Mouse (Mus musculus) frontal cortex, postnatal 25 days (tissue): ENCODE measurements around the gene Tcaim.
"Not testable (repeated sequence)": the region's sequence is repeated elsewhere in the genome, so short reads cannot be mapped to it uniquely, and the experiment has no call there.

Experiments
- DNase-seq, 2 experiments: peaks; one replicate each; pipeline ENCODE4 v3.0.0; 2022; ENCODE audit warnings: low spot score in 2 of 2

The Tcaim gene

GRCm38 (mm10) chr9:122805053-122805844 lies at the start of gene Tcaim:
Gene Tcaim, plus strand, starts transcription at chr9:122805539.
- DNase-seq: peak; percentile 80

- no peak for DNase-seq
These were observed 47.7 kb upstream of the Tcaim start for GRCm38 (mm10) chr9:122757614-122758013.

- no peak for DNase-seq
These were observed 45.2 kb upstream of the Tcaim start for GRCm38 (mm10) chr9:122760111-122760510.

- no peak for DNase-seq
These were observed 20.1 kb upstream of the Tcaim start for GRCm38 (mm10) chr9:122785231-122785630.

- no peak for DNase-seq
These were observed 18.8 kb upstream of the Tcaim start for GRCm38 (mm10) chr9:122786534-122786933.

GRCm38 (mm10) chr9:122805845-122806341 lies 554 bp downstream of the Tcaim start:
- no peak for DNase-seq

- no peak for DNase-seq
These were observed 1.8 kb downstream of the Tcaim start for GRCm38 (mm10) chr9:122807186-122807585.

GRCm38 (mm10) chr9:122810212-122810611 lies 4.9 kb downstream of the Tcaim start:
- DNase-seq: no peak

- DNase-seq: no peak
These were observed 7.0 kb downstream of the Tcaim start for GRCm38 (mm10) chr9:122812386-122812785.

GRCm38 (mm10) chr9:122814775-122815174 lies 9.4 kb downstream of the Tcaim start:
- no peak for DNase-seq

GRCm38 (mm10) chr9:122815239-122815851 lies 10.0 kb downstream of the Tcaim start:
- no peak for DNase-seq

GRCm38 (mm10) chr9:122823374-122824017 lies 18.2 kb downstream of the Tcaim start:
- no peak for DNase-seq

GRCm38 (mm10) chr9:122826743-122827142 lies 21.4 kb downstream of the Tcaim start:
- no peak for DNase-seq

- no peak for DNase-seq
These were observed 24.6 kb downstream of the Tcaim start for GRCm38 (mm10) chr9:122829826-122830380.

- DNase-seq: no peak
These were observed 30.8 kb downstream of the Tcaim start for GRCm38 (mm10) chr9:122836126-122836525.

GRCm38 (mm10) chr9:122836790-122837189 lies 31.5 kb downstream of the Tcaim start:
- DNase-seq: peak; percentile 25 to 39

GRCm38 (mm10) chr9:122837216-122837615 lies 31.9 kb downstream of the Tcaim start:
- no peak for DNase-seq

GRCm38 (mm10) chr9:122837680-122838079 lies 32.3 kb downstream of the Tcaim start:
- no peak for DNase-seq

GRCm38 (mm10) chr9:122843760-122844159 lies 38.4 kb downstream of the Tcaim start, which contains the start of gene Gm35549:
Gene Gm35549, minus strand, starts transcription at chr9:122844035.
- DNase-seq: no peak

- DNase-seq: no peak
These were observed 40.3 kb downstream of the Tcaim start for GRCm38 (mm10) chr9:122845621-122846020.

GRCm38 (mm10) chr9:122846156-122846555 lies 40.8 kb downstream of the Tcaim start:
- no peak for DNase-seq

- DNase-seq: not testable (repeated sequence)
These were observed 42.5 kb downstream of the Tcaim start for GRCm38 (mm10) chr9:122847811-122848311.
